In the genomic region with DNA sequence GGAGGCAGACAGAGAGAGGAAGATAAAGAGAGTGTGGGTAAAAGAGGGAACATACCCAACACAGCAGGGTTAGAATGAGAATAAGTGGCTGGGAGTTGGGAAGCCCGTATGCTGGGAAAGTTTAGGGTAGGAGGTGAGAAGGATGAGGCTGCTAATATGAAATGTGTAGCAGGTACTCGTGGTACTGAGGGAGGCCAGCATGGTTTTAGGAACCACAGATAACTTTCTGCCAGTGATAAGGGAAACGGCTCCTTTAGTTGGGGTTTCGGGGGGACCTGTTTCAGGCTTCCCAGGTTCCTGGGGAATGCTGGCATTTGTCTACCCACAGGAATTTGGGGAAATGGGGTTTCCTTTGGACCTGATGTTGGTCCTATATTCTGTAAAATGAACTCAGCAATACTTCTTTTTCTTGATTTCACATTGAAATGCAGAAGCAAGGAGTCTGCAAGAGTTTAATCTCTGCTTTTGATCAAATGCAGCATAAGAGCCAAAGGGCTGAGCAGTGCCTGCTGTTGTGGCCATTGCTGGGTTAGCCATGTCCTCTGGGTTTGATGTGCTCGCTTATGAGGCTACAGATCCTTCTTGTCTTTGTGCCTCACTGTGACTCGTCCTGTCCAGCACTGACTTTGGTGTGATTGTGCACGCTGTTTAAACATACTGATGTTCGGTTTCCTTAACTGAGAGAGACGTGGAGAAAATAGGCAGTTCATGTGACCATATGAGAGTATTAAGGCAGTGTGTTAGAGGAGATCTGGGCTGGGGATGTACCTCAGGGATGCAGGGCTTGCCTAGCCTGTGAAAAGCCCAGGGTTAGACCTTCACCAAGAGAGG, we compare ENCODE assay signal across 23 mouse cellular contexts.
"Had no signal": no experiment of that assay in that cellular context is flagged by ENCODE, and none has a peak within 500 bp of the region (broad histone marks: within the 10 kb centered on the region; RNA-seq: fewer than 3 reads in every experiment).

No protein-coding gene starts in this region.

- H3K4me3 ChIP-seq: layer of hippocampus, adult 2 months; limb, embryonic 12.5 days; limb, embryonic 15.5 days; lung, embryonic 15.5 days; midbrain, embryonic 12.5 days; midbrain, embryonic 15.5 days; neural tube, embryonic 12.5 days; neural tube, embryonic 15.5 days had no signal

- DNase-seq: kidney, adult 2 months; kidney, postnatal 25 days; layer of hippocampus, adult 9-11 months; left cerebral cortex, postnatal 4 days; lung, adult 18-20 months; lung, postnatal 10 days; lung, postnatal 36 days; right cerebral cortex, adult 18-20 months; right cerebral cortex, postnatal 14 days; right cerebral cortex, postnatal 4 days; thymus, postnatal 25 days had no signal

- H3K36me3 ChIP-seq: limb, embryonic 12.5 days; limb, embryonic 15.5 days; lung, embryonic 15.5 days; midbrain, embryonic 12.5 days; midbrain, embryonic 15.5 days; neural tube, embryonic 12.5 days; neural tube, embryonic 15.5 days had no signal

- H3K4me1 ChIP-seq: limb, embryonic 12.5 days; limb, embryonic 15.5 days; midbrain, embryonic 12.5 days; midbrain, embryonic 15.5 days; neural tube, embryonic 12.5 days; neural tube, embryonic 15.5 days had no signal

- H3K9ac ChIP-seq: limb, embryonic 12.5 days; limb, embryonic 15.5 days; liver, embryonic 14.5 days; lung, embryonic 15.5 days; midbrain, embryonic 12.5 days; midbrain, embryonic 15.5 days; neural tube, embryonic 12.5 days; neural tube, embryonic 15.5 days had no signal

- H3K9me3 ChIP-seq: limb, embryonic 12.5 days; limb, embryonic 15.5 days; lung, embryonic 15.5 days; midbrain, embryonic 12.5 days; midbrain, embryonic 15.5 days; neural tube, embryonic 12.5 days; neural tube, embryonic 15.5 days had no signal

- ATAC-seq: intestine, postnatal 0 days; midbrain, embryonic 15.5 days had no signal

- H3K27ac ChIP-seq: kidney, postnatal 0 days; layer of hippocampus, adult 2 months; limb, embryonic 12.5 days; limb, embryonic 15.5 days; liver, embryonic 14.5 days; lung, embryonic 15.5 days; midbrain, embryonic 12.5 days; midbrain, embryonic 15.5 days; neural tube, embryonic 12.5 days; neural tube, embryonic 15.5 days; stomach, postnatal 0 days had no signal

- H3K27me3 ChIP-seq: limb, embryonic 12.5 days; limb, embryonic 15.5 days; lung, embryonic 15.5 days; midbrain, embryonic 12.5 days; midbrain, embryonic 15.5 days; neural tube, embryonic 12.5 days; neural tube, embryonic 15.5 days had no signal
